Mouse (Mus musculus) left cerebral cortex, adult 18-20 months (tissue): ENCODE results near the gene Sbpl. TPM values are rescaled to one million over a fixed set of nuclear protein-coding genes. Genes with fewer than 3 reads are reported as not detected.
"Not testable (repeated sequence)": the region's sequence is repeated elsewhere in the genome, so short reads cannot be mapped to it uniquely, and the experiment has no call there.

ENCODE experiments used
- DNase-seq, 2 experiments: peaks; one replicate each; pipeline ENCODE4 v3.0.0; 2021 to 2022; ENCODE audit warnings: low spot score in 2 of 2, mixed read lengths in 1 of 2
- total RNA-seq, 2 experiments: library from RNA; stranded (reverse); gene quantifications; 2 replicates each; pipeline ENCODE4 v1.2.3; 2021

Gene Sbpl
- total RNA-seq, 2 experiments from 2014 or later: not detected

DNA sequence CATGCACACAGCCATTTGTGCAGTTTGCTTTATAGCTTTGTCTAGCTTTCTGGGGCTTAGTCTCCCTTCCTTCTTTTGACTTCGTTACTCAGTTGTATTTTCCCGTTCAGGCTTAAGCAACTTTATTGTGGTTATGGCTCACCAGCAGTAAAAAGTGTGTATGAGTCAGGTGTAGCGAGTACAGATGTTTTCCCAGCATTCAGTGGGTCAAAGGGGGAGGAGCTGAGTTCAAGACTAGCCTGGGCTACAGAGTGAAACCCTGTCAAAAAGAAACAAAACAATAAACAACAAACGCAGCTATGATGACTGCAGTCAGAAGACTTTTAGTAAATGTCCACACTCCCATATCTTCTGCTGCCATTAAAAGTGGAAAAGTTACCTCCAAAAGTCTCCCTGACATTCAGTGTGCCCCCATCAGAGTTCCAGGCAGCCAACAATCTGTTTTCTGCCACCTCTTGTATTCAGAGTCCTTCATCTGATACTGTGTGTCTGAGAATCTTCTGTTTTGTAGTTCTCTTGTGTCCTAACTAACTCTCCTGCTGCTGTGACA is 6.6 kb upstream of the Sbpl start:
- DNase-seq: no peak

DNA sequence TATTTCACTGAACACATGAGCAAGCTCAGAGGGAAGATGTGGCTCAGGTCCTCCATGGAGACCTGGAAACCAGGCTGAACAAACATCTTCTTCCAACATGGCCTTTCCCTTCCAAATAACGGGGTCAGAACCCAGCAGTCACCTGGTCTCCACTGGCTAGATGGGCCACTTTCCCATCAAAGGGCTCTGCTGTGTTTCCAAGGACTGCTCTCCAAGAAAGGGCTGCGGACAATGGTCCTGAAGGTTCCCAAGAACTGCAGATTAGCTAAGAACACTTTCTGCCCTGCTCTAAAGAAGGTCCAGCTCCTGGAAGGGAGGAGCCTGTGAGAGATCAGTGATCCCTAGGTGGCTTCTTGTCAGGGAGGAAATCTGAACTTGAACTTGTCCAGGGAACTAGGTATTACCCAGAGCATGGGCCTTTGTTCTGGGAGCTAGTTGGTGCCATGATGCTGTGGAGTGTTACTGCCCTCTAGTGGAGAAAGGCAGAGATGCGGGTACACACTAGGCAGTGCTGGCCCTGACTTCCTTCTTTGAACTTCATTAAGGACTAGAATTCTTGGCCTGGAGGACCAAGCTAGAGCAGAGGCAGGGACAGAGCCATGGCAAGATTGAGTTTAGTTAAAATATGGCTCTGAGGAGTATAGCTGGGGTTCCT is 5.1 kb upstream of the Sbpl start:
- DNase-seq: peak; percentile 78 to 81

DNA sequence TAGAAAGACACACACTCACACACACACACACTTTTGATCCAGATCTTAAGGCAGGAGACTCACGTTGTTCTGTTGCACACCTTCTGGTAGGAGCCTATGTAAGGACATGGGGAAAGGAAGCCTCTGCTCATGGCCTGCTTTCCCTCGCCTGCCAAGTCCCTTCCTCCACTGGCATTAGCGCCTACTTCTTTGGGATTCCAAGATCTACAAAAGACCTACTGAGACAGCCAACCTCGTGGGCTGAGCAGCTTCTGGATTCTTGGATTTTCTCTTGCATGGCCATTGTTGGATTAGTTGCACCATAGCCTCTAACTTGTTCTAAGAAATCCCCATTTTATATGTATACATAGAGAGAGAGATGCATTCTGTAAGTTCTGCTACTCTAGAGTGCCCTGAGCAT is 4.2 kb downstream of the Sbpl start:
- not testable (repeated sequence) for DNase-seq

DNA sequence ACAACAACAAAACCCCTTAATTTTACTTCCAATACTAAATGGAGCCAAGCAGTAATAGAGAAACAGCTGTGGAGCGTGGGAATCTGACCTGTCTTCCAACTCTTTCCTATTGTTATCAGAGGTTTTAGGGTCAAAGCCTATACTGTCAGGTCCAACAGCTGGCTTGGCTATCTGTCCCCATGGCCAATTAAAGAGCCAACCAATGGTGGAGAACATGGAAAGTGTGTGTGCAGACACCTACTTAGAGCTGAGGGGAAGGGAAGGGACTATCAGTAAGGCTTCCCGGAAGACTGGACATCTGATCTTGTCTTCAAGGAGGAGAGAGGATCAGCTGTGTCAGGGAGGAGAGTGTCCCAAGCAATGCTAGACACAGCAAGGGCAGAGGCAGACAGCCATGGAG is 6.0 kb downstream of the Sbpl start:
- no peak for DNase-seq

DNA sequence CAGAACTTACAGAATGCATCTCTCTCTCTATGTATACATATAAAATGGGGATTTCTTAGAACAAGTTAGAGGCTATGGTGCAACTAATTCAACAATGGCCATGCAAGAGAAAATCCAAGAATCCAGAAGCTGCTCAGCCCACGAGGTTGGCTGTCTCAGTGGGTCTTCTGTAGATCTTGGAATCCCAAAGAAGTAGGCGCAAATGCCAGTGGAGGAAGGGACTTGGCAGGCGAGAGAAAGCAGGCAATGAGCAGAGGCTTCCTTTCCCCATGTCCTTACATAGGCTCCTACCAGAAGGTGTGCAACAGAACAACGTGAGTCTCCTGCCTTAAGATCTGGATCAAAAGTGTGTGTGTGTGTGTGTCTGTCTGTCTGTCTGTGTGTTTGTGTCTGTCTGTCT is 7.6 kb downstream of the Sbpl start:
- DNase-seq: not testable (repeated sequence)

DNA sequence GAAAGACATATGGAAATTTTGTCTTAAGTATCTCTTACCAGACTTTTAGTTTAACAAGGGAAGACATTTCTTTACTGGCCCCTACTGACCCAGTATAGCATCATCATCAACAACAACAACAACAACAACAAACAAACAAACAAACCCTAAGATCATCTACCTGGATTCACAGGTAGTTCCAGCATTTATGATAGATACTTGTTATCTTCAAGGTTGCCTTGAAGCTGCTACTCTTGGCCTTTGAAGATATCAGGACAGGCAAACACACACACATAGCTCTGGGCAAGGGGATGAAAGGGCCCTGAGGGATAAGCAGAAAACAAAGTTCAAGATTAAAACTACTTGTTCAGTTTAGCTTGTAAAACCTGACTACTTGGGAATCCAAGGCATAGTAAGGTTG is 13.7 kb downstream of the Sbpl start, which contains the start of gene Sbp:
Gene Sbp (plus strand): TSS at position 301 of the 400 bp plus-strand sequence.
- no peak for DNase-seq

DNA sequence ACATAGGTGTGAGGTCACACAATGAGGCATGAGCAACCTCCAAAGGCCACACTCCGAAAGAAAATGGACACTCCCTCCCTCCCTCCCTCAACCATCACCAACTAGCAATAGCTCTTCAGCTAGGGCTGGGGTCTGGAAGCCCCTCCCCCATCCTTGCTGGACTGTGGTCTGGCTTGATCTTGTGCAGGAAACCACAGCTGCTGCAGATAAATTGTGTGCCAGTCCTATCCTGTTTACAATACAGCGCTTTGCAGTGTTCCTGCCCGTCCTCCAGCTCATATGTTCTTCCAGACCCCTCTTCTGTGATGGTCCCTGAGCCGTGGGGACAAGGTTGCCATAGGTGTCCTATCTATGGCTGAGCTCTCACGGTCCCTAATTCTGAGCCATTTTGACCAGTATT is 23.9 kb downstream of the Sbpl start:
- DNase-seq: no peak

DNA sequence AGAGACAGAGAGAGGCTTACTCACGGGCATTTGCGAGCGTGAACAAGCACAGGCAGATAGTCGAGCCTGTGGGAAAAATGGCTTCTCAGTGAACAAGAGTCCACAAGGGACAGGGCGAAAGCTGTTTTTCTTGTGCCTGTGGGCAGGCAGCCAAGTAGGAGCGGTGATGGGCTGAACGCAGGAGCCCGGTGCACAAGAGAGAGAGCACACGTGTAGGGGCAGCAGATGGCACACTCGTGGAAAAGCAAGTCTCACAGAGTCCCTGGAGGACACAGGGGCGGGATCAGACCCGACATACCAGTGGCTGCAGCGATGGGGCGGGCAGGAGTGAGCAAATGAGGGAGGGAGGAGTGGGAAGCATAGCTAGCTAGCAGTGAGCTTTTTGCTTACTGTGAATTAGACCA is 30.0 kb downstream of the Sbpl start:
- peak; percentile 42 to 57 for DNase-seq

DNA sequence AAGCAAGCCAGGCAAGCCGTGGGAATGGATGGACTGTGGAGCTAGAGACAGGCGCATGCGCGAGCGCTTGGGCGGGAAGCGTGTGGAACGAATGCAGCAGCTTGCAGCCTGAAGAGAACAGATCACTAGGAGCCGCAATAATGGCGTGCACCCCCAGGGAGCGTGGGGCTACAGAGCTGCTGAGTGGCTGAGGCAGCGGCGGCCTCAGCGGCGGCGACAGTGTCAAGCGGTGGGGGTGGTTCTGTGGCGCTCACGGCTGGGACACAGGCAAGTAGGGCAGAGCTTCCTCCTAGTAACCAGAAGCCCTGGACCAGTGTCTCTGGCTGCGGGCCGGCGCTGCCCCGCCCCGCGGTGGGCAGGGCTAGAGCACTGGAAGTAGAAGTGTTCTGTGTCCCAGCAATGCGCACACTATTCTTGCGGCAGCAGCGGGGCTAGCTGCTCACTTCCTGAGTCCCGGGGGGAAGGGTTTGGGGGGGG is 30.5 kb downstream of the Sbpl start:
- DNase-seq: peak; percentile 80 to 90

DNA sequence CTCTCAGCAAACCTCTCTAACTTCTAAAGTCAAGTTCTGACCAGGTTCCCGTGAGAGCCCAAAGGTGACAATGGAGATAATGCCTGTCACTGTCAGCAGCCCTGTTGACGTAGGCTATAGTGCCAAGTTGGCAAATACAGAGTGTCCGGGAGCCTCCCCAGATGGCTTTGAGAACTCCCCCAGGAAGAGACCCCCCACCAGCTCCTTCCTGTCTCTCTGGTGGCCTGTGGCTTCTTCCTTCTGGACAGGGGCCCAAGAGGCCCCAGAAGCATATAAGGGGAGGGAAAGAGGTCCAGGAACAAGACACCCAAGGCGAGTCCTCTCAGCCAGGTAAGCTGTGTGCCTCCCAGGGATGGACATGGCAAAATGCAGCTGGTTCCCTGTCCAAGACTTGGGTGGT is 37.9 kb downstream of the Sbpl start, which contains the start of gene Dcpp3:
Gene Dcpp3 (plus strand): TSS at position 301 of the 400 bp plus-strand sequence.
- DNase-seq: not testable (repeated sequence)

Other genes with a start within 250 kb of the Sbpl start
- under 1 TPM; 0.16 to 0.19 TPM for gene 1520401A03Rik, start 232.5 kb downstream of the Sbpl start, total RNA-seq
- 1 to 10 TPM; 5.3 to 5.4 TPM for gene Pkmyt1, start 228.9 kb downstream of the Sbpl start, total RNA-seq
- gene Paqr4, start 214.4 kb downstream of the Sbpl start, total RNA-seq: 10 to 100 TPM; 54.6 to 63.9 TPM
- under 1 TPM; 0.60 to 0.82 TPM for gene Kremen2, start 209.4 kb downstream of the Sbpl start, total RNA-seq
- 100 to 1,000 TPM; 459 to 507 TPM for gene Flywch1, start 183.7 kb downstream of the Sbpl start, total RNA-seq
- gene Flywch2, start 169.2 kb downstream of the Sbpl start, total RNA-seq: 10 to 100 TPM; 11.7 to 14.2 TPM
- gene Srrm2, start 164.7 kb downstream of the Sbpl start, total RNA-seq: 100 to 1,000 TPM; 548 to 585 TPM
- 100 to 1,000 TPM; 359 to 364 TPM for gene Elob, start 126.1 kb downstream of the Sbpl start, total RNA-seq
- not detected for gene Prss33, start 119.2 kb downstream of the Sbpl start, total RNA-seq
- gene Prss32, start 111.4 kb downstream of the Sbpl start, total RNA-seq: not detected
- 1 to 10 TPM; 1.6 to 2.1 TPM for gene Prss41, start 111.1 kb downstream of the Sbpl start, total RNA-seq
- not detected for gene Prss21, start 87.2 kb downstream of the Sbpl start, total RNA-seq
- not detected for gene Dcpp1, start 74.4 kb downstream of the Sbpl start, total RNA-seq
- gene Dcpp2, start 74.4 kb downstream of the Sbpl start, total RNA-seq: not detected
- not detected for gene Dcpp3, start 37.8 kb downstream of the Sbpl start, total RNA-seq
- not detected for gene Sbp, start 13.6 kb downstream of the Sbpl start, total RNA-seq
- under 1 TPM in 1 of 2 experiments, not detected in 1; 0.45 TPM for gene Prss30, start 25.3 kb upstream of the Sbpl start, total RNA-seq
- 1 to 10 TPM; 1.5 to 2.0 TPM for gene Prss22, start 42.8 kb upstream of the Sbpl start, total RNA-seq
- not detected for gene Prss27, start 82.9 kb upstream of the Sbpl start, total RNA-seq
- 10 to 100 TPM; 22.5 to 23.8 TPM for gene Kctd5, start 118.2 kb upstream of the Sbpl start, total RNA-seq
- 100 to 1,000 TPM; 114 to 120 TPM for gene Pdpk1, start 195.7 kb upstream of the Sbpl start, total RNA-seq
- 10 to 100 TPM; 27.3 to 38.0 TPM for gene Amdhd2, start 208.5 kb upstream of the Sbpl start, total RNA-seq
- gene Atp6v0c, start 214.4 kb upstream of the Sbpl start, total RNA-seq: 1,000 to 10,000 TPM; 1,209 to 1,218 TPM